Mouse (Mus musculus): ENCODE data around the gene Rce1.

DNA sequence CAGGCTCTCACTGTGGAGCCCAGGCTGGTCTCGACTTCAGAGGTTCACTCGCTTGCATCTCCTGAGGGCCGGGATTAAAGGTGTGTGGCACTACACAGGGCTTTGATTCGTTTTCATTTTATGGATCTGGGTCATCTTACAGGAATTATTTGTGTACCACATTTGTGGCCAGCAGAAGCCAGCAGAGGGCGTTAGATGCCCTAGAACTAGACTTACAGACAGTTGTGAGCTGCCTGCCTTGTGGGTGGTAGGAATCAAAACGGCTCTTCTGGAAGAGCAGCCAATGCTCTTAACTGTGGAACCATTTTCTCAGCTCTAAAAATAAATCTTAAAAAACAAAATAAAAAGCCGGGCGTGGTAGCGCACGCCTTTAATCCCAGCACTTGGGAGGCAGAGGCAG lies 18.8 kb upstream of the Rce1 start:
- TF ChIP-seq CTCF (IDR thresholded peaks at IDR 0.05; ENCODE audit: control insufficient read depth, insufficient read depth, low read length) (no peak), POLR2A (IDR thresholded peaks at IDR 0.05; ENCODE audit: borderline replicate concordance, control insufficient read depth, low read depth, low read length) (no peak)

Measured in bone marrow, adult 2 months (tissue).